ENCODE assay signal across 31 mouse cellular contexts in genomic region chr7:19836843-19837242, GRCm38 (mm10). TPM values are rescaled to one million over a fixed set of nuclear protein-coding genes. Genes with fewer than 3 reads are reported as not detected.
DNase-seq lines count a peak whose midpoint lies in the region; ATAC-seq and TF ChIP-seq lines count a peak whose summit lies in the region.
"Had no signal": no experiment of that assay in that cellular context is flagged by ENCODE, and none has a peak within 500 bp of the region (broad histone marks: within the 10 kb centered on the region; RNA-seq: fewer than 3 reads in every experiment).

No protein-coding gene starts in this region.

- no peak for TF ChIP-seq CTCF in small intestine, adult 2 months (IDR thresholded peaks at IDR 0.05; ENCODE audit: extremely low read depth, insufficient read length, insufficient replicate concordance, low read depth, low read length)

- no peaks in the 10 kb centered on the region for H3K27me3 ChIP-seq in midbrain, embryonic 11.5 days (ENCODE audit: control insufficient read depth, insufficient read depth, low read length)
- H3K27me3 ChIP-seq in midbrain, embryonic 10.5 days (ENCODE audit: low read depth, poor library complexity, severe bottlenecking) = 0 out of 2 replicates have a peak, but pooled peaks cover 8% of the 10 kb centered on the region
- no peaks in the 10 kb centered on the region for H3K27me3 ChIP-seq in small intestine, adult 2 months (ENCODE audit: control insufficient read depth, insufficient read depth, low read length)
- H3K27me3 ChIP-seq: CH12.LX; embryonic facial prominence, embryonic 15.5 days; forebrain, embryonic 15.5 days; megakaryocyte, embryonic 14.5 days; midbrain, embryonic 15.5 days; Patski had no signal

- ATAC-seq in midbrain, embryonic 11.5 days (ENCODE audit: low FRiP score) = no peak
- ATAC-seq: forebrain, embryonic 15.5 days; hindbrain, postnatal 0 days; midbrain, embryonic 15.5 days; Patski had no signal

- no peak overlapping the region for H3K4me3 ChIP-seq in midbrain, embryonic 11.5 days (ENCODE audit: low read depth, low read length)
- H3K4me3 ChIP-seq in midbrain, embryonic 10.5 days = no peak overlapping the region
- no peak overlapping the region for H3K4me3 ChIP-seq in small intestine, adult 2 months (ENCODE audit: low read depth, low read length)
- H3K4me3 ChIP-seq: embryonic facial prominence, embryonic 15.5 days; forebrain, embryonic 15.5 days; heart, embryonic 13.5 days; limb, embryonic 13.5 days; megakaryocyte, embryonic 14.5 days; midbrain, embryonic 15.5 days had no signal

- no peak overlapping the region for H3K9ac ChIP-seq in midbrain, embryonic 11.5 days (ENCODE audit: low read length)
- H3K9ac ChIP-seq: embryonic facial prominence, embryonic 15.5 days; forebrain, embryonic 15.5 days; heart, embryonic 13.5 days; limb, embryonic 13.5 days; liver, embryonic 14.5 days; lung, embryonic 14.5 days; midbrain, embryonic 15.5 days had no signal

- peak; percentile 71 to 88 for DNase-seq in adrenal gland, adult (ENCODE audit: inconsistent age in 2 of 2, low spot score in 1 of 2)
- DNase-seq in adrenal gland, adult 18-20 months (ENCODE audit: low spot score in 2 of 2) = no peak
- peak; percentile 39 for DNase-seq in midbrain, embryonic 11.5 days (ENCODE audit: low spot score, missing footprints)
- no peak for DNase-seq in midbrain, embryonic 10.5 days (ENCODE audit: low spot score)
- DNase-seq in induced T-regulatory cell, adult 2 months (ENCODE audit: low read depth) = peak; percentile 64
- DNase-seq in heart, adult 11 months = no peak
- no peak for DNase-seq in neural tube, embryonic 10.5 days (ENCODE audit: extremely low spot score, low spot score)
- DNase-seq: cerebellum, adult 9-10 months; gastrocnemius, postnatal 14 days; heart, adult 18-20 months; heart, postnatal 14 days; kidney, postnatal 4 days; lung, embryonic 14.5 days; lung, postnatal 36 days had no signal

- H3K27ac ChIP-seq in midbrain, embryonic 11.5 days (ENCODE audit: low read depth, low read length) = no peak overlapping the region
- no peak overlapping the region for H3K27ac ChIP-seq in midbrain, embryonic 10.5 days (replicated peaks)
- H3K27ac ChIP-seq in small intestine, adult 2 months (ENCODE audit: insufficient read depth, low read depth, low read length) = peak overlapping the region; percentile 90
- H3K27ac ChIP-seq: embryonic facial prominence, embryonic 15.5 days; forebrain, embryonic 15.5 days; heart, embryonic 13.5 days; hindbrain, postnatal 0 days; limb, embryonic 13.5 days; liver, embryonic 14.5 days; midbrain, embryonic 15.5 days had no signal

- TF ChIP-seq POLR2A in small intestine, adult 2 months (IDR thresholded peaks at IDR 0.05; ENCODE audit: low read depth, low read length) = no peak

- H3K4me2 ChIP-seq in midbrain, embryonic 11.5 days = no peak overlapping the region
- H3K4me2 ChIP-seq: embryonic facial prominence, embryonic 15.5 days; forebrain, embryonic 15.5 days; heart, embryonic 13.5 days; limb, embryonic 13.5 days; lung, embryonic 14.5 days; midbrain, embryonic 15.5 days had no signal

- H3K4me1 ChIP-seq in midbrain, embryonic 11.5 days (ENCODE audit: control insufficient read depth, insufficient read depth, low read length) = no peaks in the 10 kb centered on the region
- no peaks in the 10 kb centered on the region for H3K4me1 ChIP-seq in midbrain, embryonic 10.5 days
- H3K4me1 ChIP-seq in small intestine, adult 2 months (ENCODE audit: control insufficient read depth, insufficient read depth, insufficient read length, low read length) = peaks cover 33% of the 10 kb centered on the region
- H3K4me1 ChIP-seq: forebrain, embryonic 15.5 days; heart, embryonic 13.5 days; limb, embryonic 13.5 days; midbrain, embryonic 15.5 days had no signal

- 60% methylated on average over 3 of the region's 3 CpGs for WGBS in midbrain, embryonic 11.5 days
- WGBS in midbrain, embryonic 10.5 days = 61% methylated on average over 3 of the region's 3 CpGs
- WGBS in small intestine, adult 2 months = 13% methylated on average over 3 of the region's 3 CpGs

- no peaks in the 10 kb centered on the region for H3K9me3 ChIP-seq in midbrain, embryonic 11.5 days (ENCODE audit: control insufficient read depth, low read length)
- 0 out of 2 replicates have a peak, but pooled peaks cover 3% of the 10 kb centered on the region for H3K9me3 ChIP-seq in midbrain, embryonic 10.5 days (replicated peaks)
- H3K9me3 ChIP-seq: embryonic facial prominence, embryonic 15.5 days; forebrain, embryonic 15.5 days; G1E; heart, embryonic 13.5 days; limb, embryonic 13.5 days; megakaryocyte, embryonic 14.5 days; midbrain, embryonic 15.5 days had no signal

- no peaks in the 10 kb centered on the region for H3K36me3 ChIP-seq in midbrain, embryonic 11.5 days (ENCODE audit: control insufficient read depth, insufficient read depth, low read length)
- no peaks in the 10 kb centered on the region for H3K36me3 ChIP-seq in midbrain, embryonic 10.5 days
- no peaks in the 10 kb centered on the region for H3K36me3 ChIP-seq in small intestine, adult 2 months (ENCODE audit: control insufficient read depth, insufficient read depth, low read length)
- H3K36me3 ChIP-seq: embryonic facial prominence, embryonic 15.5 days; forebrain, embryonic 15.5 days; G1E; heart, embryonic 13.5 days; limb, embryonic 13.5 days; midbrain, embryonic 15.5 days had no signal

RNA-seq across cellular contexts. Expression of gene Bcl3, which starts 14.3 kb away (rescaled TPM):
- total RNA-seq in adrenal gland, adult 18-20 months (2021) = 10 to 100 TPM; 21.9 to 34.8 TPM
- polyA plus RNA-seq in midbrain, embryonic 11.5 days (2014; fragmentation: Nextera tagmentation; extraction: Ambion mirVana) = 0.47 and 0.67 TPM in 2 replicates
- 1.1 and 1.8 TPM in 2 replicates for polyA plus RNA-seq in midbrain, embryonic 10.5 days (2016; fragmentation: Nextera tagmentation; extraction: Ambion mirVana)
- 169 and 226 TPM in 2 replicates for polyA plus RNA-seq in small intestine, adult 2 months (2012; rRNA removed)

RNA-seq across cellular contexts. Expression of gene Gm19345, which starts 15.0 kb away (rescaled TPM):
- total RNA-seq in adrenal gland, adult 18-20 months (2021) = not detected
- polyA plus RNA-seq in midbrain, embryonic 11.5 days (2014; fragmentation: Nextera tagmentation; extraction: Ambion mirVana) = 0.22 TPM in 1 of 2 replicates, not detected in the other
- polyA plus RNA-seq in midbrain, embryonic 10.5 days (2016; fragmentation: Nextera tagmentation; extraction: Ambion mirVana) = 0.14 TPM in 1 of 2 replicates, not detected in the other
- 0.13 TPM in 1 of 2 replicates, not detected in the other for polyA plus RNA-seq in small intestine, adult 2 months (2012; rRNA removed)
- total RNA-seq: G1E; gastrocnemius, postnatal 14 days; heart, adult 18-20 months; heart, postnatal 14 days had no signal
- polyA plus RNA-seq: G1E; heart, embryonic 13.5 days; kidney, embryonic 16.5 days; limb, embryonic 13.5 days; liver, embryonic 14.5 days; lung, embryonic 14.5 days; thymus, postnatal 0 days had no signal

RNA-seq across cellular contexts. Expression of gene Ceacam16, which starts 24.3 kb away (rescaled TPM):
- total RNA-seq in adrenal gland, adult 18-20 months (2021) = not detected
- not detected in 2 replicates for polyA plus RNA-seq in midbrain, embryonic 11.5 days (2014; fragmentation: Nextera tagmentation; extraction: Ambion mirVana)
- polyA plus RNA-seq in midbrain, embryonic 10.5 days (2016; fragmentation: Nextera tagmentation; extraction: Ambion mirVana) = not detected in 2 replicates
- polyA plus RNA-seq in small intestine, adult 2 months (2012; rRNA removed) = 0.47 and 1.3 TPM in 2 replicates
- total RNA-seq: heart, adult 18-20 months; hindbrain, postnatal 0 days; left cerebral cortex, postnatal 25 days had no signal
- polyA plus RNA-seq: embryonic facial prominence, embryonic 15.5 days; hindbrain, embryonic 11.5 days; limb, embryonic 13.5 days; lung, embryonic 14.5 days; Patski had no signal

RNA-seq across cellular contexts. Expression of gene Cblc, which starts 40.2 kb away (rescaled TPM):
- total RNA-seq in adrenal gland, adult 18-20 months (2021) = under 1 TPM in 1 of 2 experiments, not detected in 1; 0.64 TPM
- polyA plus RNA-seq in midbrain, embryonic 11.5 days (2014; fragmentation: Nextera tagmentation; extraction: Ambion mirVana) = not detected in 2 replicates
- 0.62 and 0.70 TPM in 2 replicates for polyA plus RNA-seq in midbrain, embryonic 10.5 days (2016; fragmentation: Nextera tagmentation; extraction: Ambion mirVana)
- 56.7 and 145 TPM in 2 replicates for polyA plus RNA-seq in small intestine, adult 2 months (2012; rRNA removed)
- total RNA-seq: G1E; gastrocnemius, postnatal 14 days; heart, postnatal 14 days; hindbrain, postnatal 0 days; left cerebral cortex, postnatal 25 days had no signal
- polyA plus RNA-seq: forebrain, embryonic 15.5 days; G1E had no signal

RNA-seq across cellular contexts. Expression of gene Ceacam19, which starts 50.9 kb away (rescaled TPM):
- total RNA-seq in adrenal gland, adult 18-20 months (2021) = not detected
- not detected in 2 replicates for polyA plus RNA-seq in midbrain, embryonic 11.5 days (2014; fragmentation: Nextera tagmentation; extraction: Ambion mirVana)
- polyA plus RNA-seq in midbrain, embryonic 10.5 days (2016; fragmentation: Nextera tagmentation; extraction: Ambion mirVana) = not detected in 2 replicates
- not detected in 2 replicates for polyA plus RNA-seq in small intestine, adult 2 months (2012; rRNA removed)
- total RNA-seq: gastrocnemius, postnatal 14 days; heart, adult 18-20 months; heart, postnatal 14 days; hindbrain, postnatal 0 days; left cerebral cortex, postnatal 25 days had no signal
- polyA plus RNA-seq: forebrain, embryonic 15.5 days; G1E; heart, embryonic 13.5 days; hindbrain, embryonic 11.5 days; hindbrain, postnatal 0 days; kidney, embryonic 16.5 days; lung, embryonic 14.5 days; midbrain, embryonic 15.5 days; neural tube, embryonic 14.5 days had no signal

Comparison
In these comparisons a context has a peak if more than half of its experiments do, and no peak if none do; other contexts are left out.
1. DNase-seq: peak in adrenal gland, adult (2 of 2), midbrain, embryonic 11.5 days (single experiment) and induced T-regulatory cell, adult 2 months (single experiment); none in adrenal gland, adult 18-20 months (0 of 2), midbrain, embryonic 10.5 days (single experiment), heart, adult 11 months (single experiment) and neural tube, embryonic 10.5 days (single experiment).
2. RNA of gene Bcl3, which starts 14.3 kb away (polyA plus RNA-seq): 169 to 226 TPM in small intestine, adult 2 months; 1.1 to 1.8 TPM in midbrain, embryonic 10.5 days and 0.47 to 0.67 TPM in midbrain, embryonic 11.5 days; every median in the first group is over 10 times any median in the second.